Mouse (Mus musculus) hindlimb bud, embryonic 11.5 days (tissue): ENCODE measurements around the gene Cisd3.
"Not testable (repeated sequence)": the region's sequence is repeated elsewhere in the genome, so short reads cannot be mapped to it uniquely, and the experiment has no call there.

Experiments
- DNase-seq: peaks from one replicate; pipeline ENCODE4 v3.0.0-alpha.2; 2012; ENCODE audit warnings: low read depth, low spot score; ENCODE audit errors: extremely low spot score

The Cisd3 gene

DNA sequence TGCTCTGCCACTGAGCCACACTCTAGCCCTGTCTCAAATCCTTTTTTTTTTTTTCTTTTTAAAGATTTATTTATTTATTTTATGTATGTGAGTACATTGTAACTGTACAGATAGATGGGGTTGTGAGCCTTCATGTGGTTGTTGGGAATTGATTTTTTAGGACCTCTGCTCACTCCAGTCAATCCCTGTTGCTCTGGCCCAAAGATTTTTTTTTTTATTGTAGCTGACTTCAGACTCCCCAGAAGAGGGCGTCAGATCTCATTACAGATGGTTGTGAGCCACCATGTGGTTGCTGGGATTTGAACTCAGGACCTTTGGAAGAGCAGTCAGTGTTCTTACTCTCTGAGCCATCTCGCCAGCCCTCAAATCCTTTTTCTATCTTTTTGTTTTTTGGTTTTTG lies 24.4 kb downstream of the Cisd3 start:
- DNase-seq, result not testable (repeated sequence)

DNA sequence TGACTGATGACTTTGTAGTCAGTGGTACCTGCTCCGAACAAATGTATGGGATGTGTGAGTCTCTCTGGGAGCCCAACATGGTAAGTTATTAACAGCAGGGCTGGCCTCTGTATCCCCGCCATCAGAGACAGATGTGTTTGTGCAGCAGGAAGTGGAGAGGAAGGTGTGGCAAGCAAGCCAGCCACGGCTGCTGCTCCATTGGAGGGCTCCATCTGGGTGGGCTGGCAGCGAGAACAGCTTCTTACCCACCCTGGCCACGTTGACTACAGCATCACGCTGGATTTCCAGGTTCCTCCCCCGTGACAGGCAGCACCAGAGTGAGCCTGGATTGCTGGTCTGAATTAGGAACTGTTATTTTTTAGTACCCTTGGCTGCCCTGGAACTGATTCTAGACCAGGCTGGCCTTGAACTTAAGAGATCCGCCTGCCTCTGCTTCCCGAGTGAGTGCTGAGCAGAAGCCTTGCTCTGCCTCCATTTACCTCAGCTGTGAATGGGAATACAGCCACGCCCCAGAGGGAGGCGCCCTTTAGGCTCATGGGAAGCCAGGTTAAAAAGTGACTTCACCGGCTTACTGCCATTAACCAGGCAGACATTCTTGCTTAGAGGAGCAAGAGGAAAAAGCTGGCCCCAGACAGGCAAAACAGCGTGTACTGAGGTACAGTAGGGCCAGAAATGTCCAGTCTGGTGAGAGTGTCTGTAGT lies 25.7 kb downstream of the Cisd3 start:
- no peak for DNase-seq

DNA sequence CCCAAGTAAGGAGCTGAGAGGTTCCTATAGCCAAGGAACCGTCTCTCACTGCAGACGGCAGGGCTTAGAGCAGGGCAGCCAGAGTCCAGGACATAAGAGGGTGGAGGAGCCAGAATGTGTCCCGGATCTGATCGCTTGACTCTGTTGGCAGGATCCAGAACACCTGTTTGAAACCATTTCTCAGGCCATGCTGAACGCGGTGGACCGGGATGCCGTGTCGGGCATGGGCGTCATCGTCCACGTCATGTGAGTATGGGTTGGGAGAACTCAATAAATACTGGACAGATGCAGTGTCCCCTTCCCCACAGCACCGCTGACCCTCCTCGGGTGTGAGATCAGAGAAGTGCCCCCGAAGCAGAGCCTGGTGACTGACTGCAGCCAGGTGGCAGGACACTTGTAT lies 26.7 kb downstream of the Cisd3 start:
- DNase-seq, result no peak

DNA sequence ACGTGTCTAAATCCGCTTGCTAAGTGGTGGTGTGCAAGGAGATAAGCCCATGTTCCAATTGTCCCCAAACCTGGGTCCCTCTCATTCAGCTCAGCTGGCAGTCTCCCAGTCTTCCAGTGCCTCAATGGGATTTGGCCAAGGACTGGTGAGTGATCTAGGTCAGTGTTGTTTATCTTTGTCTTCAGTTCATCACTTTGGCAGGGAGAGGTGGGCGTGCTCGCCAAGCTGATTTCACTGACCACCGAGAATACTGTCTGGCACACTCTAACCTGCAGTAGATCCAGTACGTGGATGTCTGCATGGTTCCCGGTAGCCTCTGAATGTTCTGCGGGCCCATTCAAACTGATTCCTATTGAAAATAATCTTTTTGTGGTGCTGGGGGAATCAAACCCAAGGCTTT lies 28.3 kb downstream of the Cisd3 start:
- no peak for DNase-seq

DNA sequence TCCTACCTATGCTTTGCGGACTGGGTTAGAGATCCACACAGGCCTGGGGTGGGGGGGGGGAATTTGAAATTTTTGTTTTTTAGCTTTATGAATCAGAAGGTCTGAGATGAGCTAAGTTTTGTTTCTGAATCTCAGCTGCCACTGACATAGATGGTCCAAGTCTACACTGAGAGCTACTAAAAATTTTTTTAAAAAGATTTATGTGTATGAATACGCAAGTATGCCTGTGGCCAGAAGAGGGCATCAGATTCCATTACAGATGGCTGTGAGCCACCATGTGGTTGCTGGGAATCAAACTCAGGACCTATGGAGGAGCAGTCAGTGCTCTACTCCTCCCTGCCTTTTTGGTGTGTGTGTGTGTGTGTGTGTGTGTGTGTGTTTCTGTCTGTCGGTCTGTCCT lies 28.7 kb downstream of the Cisd3 start:
- DNase-seq, result no peak

DNA sequence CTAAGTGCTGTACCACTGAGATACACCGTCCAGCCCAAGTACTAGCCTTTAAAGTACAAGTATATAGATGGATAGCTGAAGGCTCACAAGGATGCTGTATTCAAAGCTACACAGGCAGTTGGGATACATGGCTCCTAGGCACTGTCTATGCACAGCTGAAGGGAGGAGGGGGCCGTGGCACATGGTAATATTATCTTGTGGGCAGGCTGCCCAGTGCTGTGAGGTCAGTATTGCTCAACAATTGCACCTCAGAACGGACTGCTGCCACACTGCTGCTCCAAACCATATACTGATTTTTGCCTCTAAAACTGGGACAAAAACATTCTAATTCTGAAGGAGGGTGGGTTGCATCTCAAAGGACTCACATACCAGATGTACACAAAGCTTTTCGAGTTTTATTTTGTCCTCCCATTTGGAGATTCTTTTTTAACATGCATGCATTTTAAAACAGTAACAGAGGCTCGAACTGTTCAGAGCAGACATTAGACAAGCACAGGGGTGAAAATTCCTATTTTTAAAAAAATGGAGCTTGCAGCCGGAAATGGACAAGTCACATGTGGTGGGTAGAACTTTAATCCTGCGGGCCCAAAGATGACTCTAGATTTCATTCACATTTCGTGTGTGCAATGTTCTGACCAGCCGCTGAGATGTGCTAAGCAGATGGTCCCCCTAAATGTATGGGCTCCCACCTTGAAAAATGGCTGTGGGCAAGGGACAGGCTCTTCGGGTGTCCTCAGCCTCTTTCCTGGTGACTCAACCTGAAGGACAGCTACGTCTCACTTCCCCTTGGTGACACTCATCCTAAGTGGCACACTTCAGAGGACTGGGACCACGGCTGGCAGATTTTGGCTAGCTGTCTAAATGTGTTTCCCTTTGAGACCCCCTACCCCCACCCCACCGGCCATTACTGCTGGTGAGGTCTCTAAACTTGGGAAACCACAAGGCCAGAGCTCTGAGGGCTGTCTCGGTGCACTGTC lies 29.4 kb downstream of the Cisd3 start:
- DNase-seq, result no peak

DNA sequence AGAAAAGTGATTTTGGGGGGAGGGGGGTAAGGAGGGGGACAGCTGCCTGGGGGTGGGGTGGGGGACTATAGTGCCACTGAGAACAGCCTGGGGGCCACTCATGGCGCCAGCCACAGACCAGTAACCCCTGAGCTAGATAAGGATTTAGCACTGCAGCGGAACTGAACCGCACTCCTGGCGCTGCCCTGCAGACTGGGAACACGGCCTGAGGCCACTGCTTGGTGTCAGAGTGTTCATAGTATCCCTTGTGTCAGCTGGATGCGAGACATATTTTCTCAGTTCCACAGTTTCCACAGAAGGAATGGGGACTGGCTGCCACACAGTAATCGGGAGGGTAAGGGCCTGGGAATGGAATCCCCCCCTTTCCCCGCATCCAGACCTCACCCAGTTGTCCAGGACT lies 30.4 kb downstream of the Cisd3 start:
- DNase-seq, result no peak

DNA sequence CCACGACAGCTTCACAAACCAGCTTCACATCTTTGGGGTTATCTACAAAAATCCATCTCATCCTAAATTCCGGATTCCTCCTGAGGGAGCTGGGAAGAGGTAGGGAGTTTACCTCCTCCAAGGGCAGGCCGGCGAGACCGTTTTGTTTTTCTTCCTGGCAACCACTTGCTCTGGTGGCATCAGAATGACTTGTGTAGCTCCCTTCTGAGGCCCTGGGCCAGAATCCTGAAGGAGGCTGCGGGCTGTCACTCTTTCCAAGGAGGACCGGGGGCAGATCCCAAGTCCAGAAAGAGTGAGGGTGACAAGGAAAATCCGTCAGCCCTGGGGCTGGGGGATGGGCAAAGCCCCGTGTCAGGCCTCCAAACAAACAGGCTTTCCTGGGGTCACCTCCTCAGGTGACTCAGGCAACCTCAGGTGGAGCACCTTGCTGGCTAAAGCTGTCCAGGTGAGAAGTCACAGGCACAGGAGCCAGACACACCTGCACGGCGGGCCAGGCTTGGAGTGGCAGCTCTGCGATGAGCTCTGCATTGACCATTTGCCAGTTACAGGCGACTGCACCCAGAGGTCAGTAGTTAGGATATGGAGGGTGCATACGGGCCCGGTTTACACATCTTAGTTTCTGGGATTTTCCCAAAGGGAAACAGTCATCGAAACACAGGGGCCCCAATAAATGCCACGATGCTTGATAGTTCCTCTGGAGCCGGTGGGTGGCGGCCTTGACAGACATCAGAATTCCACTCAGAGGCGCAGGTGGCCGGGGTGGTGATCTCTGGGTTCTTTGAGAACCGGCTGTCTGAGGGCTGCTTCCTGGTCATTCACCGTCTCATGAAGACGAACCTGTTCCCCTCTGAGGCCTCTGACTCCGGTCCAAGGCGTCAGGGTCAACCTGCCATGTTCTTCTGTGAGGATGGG lies 32.0 kb downstream of the Cisd3 start:
- no peak for DNase-seq

DNA sequence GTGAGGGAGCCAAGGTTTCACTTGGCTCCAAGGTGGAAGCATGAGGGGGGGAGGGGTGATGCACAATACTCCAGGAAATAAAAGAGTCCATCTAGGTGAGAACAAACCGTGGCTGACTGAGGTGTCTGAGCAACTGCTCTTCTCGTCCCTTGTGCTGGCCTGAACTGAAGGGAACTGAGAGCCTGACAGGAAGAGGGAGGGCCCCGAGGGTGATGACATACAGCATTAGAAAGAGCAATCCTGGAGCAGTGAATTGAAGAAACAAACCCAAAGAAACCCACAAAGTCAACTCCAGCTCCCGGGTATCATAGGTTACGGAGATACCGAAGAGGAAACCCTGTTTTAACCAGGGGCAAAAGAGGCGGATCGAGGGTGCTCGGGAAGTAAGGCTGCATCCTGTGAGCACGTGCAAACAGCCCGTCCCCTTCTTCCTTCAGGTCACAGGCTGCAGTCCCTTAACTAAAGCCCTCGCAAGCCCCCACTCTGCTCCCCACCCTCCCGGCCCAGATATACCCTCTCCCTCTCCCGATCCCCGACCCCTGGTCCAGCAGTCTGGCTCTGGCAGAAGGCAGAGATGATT lies 32.7 kb downstream of the Cisd3 start:
- DNase-seq, result no peak

DNA sequence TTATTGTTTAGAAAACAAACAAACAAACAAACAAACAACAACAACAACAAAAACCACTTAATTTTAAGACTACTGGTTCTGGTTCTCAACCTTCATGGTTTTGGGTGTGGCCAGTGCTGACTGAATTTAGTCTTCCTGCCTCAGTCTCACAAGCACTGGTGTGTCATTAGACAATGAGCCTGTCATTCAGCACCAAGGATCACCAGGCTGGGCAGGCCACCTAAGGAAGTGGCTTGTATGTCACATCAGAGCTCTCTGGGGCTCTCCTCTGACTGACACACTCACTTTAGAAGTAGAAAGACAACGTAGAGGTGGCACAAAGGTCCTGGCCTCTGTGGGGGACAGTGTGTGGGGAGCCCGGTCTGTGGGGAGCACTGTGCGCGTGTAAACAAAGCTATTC lies 33.4 kb downstream of the Cisd3 start:
- DNase-seq, result no peak

DNA sequence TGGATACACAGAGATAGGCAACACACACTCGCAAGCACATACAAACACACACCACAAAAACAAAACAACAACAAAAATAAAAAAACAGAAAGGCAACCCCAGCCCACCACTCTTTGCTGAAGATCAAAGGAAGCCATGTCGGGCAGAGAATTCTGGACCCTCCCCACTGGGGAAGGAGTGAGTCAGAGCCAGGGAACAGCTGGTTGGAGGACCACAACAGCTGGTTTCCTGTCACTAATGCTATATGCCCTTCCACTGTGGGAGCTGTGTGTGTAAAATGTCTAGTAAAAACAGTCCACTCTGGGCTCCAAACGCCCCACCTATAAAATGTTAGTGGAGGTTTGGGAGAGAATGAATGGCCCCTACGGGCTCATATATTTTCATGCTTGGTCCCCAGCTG lies 35.7 kb downstream of the Cisd3 start:
- no peak for DNase-seq

DNA sequence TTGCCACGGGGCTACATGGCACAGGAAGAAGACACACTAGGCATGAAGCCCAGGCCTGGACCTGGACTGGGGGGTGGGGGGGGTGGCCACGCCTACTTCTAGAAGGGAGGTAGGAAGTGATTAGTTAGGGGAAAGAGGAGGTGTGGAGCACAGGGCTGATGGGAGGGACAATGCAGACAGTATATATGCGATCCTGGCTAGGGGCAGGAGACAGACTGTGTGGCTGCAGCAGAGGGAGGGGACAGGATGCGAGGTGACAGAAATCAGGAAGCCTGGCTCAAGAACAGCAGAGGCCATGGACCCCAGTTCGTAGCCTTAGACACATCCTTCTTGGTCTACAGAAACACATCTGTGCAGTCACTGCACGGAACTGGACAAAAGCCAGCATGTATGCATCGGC lies 38.1 kb downstream of the Cisd3 start:
- no peak for DNase-seq

DNA sequence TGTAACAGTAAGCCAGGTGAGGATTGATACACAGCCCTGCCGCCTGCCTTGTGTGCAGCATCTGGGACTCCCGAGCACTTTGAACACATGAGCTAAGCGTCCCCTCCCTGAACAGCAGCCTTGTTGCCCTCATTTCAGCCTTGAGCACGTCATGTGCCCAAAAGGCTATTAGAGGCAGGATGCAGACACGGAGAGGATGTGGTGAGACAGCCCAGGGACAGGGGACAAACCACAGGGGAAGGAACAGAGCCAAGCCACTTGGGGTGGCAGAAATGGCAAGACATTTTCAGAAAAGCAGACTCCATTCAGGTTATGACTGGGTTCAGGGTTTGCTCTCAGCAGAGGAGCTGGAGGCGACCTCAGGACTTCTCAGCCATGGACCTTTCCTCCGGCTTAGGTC lies 42.7 kb downstream of the Cisd3 start:
- DNase-seq, result no peak

DNA sequence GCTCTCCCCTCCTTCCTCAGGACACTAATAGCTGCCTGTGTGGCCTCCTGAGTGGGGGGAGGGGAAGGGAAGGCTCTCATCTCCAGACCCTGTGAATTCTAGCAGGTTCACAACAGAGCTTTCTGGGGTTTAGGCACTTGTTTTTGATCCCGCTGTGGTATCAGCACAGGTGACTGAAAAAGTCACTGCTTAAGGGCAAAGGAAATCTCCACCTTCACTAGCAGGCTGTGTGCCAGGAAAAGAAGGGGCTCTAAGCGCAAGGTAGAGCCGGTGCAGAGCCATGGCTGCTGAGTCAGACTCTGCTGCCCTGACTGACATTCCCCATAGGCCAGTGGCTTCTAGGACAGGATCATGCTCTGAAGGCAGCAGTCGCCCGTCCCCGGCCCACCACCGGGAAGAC lies 43.1 kb downstream of the Cisd3 start:
- DNase-seq, result no peak

DNA sequence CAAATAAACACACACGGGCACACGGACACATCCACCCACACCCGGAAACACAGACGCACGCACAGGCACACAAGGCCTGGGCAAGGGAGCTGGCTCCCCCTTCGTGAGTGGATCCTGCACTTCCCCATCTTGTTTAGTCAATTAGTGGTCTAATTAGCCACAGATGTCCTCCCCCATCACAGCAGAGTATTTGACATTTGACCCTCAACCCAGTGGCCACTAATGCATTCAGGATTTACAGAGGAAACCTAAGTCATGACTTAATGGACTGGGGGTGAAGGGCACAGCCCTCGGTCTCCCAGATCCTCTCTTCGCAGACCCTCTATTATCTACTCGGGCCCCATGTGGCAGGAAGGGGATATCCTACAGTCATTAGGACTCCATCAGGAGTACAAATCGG lies 48.1 kb downstream of the Cisd3 start:
- peak; percentile 81 for DNase-seq

DNA sequence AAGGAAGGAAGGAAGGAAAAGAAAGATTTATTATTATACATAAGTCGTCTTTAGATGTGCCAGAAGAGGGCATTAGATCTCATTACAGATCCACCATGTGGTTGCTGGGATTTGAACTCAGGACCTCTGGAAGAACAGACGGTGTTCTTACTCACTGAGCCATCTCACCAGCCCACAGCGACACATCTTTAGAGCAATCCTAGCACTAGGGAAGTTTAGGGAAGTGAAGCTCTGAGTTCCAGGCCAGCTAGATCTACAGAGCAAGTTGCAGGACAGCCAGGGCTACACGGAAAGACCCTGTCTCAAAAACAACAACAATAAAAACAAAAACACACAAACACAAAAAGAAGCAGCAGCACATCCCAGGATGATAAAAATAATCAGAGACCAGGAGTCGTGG lies 49.2 kb downstream of the Cisd3 start:
- not testable (repeated sequence) for DNase-seq

DNA sequence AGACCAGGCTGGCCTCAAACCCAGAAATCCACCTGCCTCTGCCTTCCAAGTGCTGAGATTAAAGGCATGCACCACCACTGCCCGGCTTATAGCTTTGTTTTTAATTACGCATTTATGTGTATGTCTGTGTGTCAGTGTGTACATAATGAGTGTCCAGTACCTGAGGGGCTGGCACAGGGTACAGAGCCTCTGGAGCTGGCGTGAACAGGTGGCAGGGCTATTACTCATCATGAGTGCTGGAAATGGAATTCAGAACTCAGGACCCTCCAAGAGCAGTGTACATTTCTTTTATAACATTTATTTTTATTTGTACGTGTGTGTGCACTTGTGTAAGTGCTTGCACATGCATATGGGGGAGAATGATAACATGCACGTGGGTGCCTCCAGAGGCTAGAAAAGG lies 51.0 kb downstream of the Cisd3 start:
- no peak for DNase-seq

DNA sequence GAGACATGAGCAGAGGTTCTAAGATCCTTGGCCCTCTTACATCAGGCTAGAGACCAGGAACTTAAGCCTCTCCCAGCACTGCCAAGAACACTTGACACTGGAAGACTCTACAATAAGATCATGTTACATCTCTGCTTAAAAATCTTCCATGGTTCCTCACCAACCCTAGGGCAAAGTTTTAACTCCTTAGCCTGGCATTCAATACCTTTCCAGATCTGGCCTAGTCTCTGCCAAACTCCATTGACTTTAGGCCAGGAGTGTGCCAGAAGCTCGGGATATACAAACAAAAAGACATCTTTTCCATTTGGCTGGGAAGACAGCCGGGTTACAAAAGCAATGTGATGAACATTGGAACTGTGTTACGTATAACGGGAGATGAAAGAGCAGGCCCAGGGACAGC lies 52.0 kb downstream of the Cisd3 start:
- DNase-seq, result no peak
